Mouse (Mus musculus): ENCODE measurements around the gene Atcay.

DNA sequence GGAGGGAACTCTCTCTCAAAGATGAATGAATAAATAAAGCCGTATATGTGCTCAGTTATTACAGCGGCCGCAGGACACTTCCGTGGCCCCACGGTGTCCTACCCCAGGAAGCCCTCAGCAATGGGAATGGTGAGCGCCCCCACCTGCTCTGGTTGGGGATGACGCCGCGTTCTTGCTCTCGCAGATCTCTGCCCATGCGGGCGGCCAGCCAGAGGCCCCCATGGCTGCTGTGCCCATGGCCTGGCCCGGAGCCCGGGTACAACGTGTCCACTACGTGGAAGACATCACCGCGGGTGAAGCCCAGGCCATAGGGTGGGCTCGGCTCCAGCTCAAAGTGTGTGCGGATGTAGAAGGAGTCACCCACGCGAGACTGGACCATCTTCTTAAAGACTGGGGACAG is 47.0 kb upstream of the Atcay start:
- no peak for TF ChIP-seq GATA1 (IDR thresholded peaks at IDR 0.05; ENCODE audit: low read length)
- TF ChIP-seq TAL1 (IDR thresholded peaks at IDR 0.05; ENCODE audit: low read length) = no peak

Data from erythroblast, embryonic 14.5 days (primary cell).